Mouse (Mus musculus): ENCODE results near the gene Rnpepl1.
"Not testable (repeated sequence)": the region's sequence is repeated elsewhere in the genome, so short reads cannot be mapped to it uniquely, and the experiment has no call there.

Gene Rnpepl1

DNA sequence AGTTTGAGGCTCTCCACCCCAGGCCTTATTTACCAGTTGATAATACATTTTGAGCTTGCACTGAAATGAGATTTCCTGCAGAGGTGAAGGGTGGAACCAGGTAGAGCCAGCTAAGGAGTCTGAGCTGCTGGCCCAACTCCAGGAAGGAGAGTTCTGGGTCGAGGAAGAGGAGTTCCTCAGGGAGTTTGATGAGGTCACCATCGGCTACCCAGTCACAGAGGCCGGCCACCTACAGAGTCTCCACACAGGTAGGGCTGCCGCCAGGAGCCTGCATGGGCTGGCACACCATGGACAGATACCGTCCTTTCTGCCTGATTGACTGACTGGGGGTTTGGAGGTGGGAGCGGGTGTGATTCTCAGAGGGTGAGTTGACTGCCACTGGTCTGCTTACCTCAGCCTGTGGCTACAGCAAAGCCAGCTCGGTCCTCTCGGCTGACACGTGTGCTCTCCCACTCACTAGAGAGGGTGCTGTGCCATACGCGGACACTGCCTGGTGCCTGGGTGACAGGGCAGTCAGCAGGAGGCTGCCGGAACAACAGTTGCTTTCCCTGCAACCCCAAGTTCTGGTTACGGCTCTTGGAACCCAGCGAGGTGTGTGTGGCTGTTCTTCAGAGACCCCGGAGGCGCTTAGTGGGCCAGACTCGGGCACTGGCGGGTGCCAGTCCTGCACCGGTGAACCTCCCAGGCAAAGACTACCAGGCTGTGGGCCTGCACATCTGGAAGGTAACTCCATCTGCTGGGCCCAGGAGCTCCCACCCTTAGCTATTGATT, 32.8 kb downstream of the Rnpepl1 start:
- no peak for DNase-seq

DNA sequence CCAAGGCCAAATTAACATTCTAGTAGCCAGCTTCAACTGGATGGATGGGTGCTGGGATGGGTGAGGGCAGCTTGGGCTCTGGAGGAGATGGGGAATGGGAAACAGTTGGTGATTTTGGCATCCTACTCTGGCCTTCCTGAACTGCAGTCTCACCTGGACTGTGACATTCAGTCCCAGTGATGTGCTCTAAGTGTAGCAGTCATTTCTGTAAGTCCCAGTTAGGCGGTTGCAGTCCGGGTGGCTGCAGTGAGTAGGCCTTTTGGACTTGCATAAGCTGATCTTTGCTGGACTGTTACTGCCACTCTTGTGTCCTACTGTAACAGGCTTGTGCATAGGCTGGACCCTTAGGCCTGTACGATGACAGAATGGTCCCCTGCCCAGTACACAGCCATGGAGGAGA, 37.4 kb downstream of the Rnpepl1 start:
- no peak for DNase-seq

DNA sequence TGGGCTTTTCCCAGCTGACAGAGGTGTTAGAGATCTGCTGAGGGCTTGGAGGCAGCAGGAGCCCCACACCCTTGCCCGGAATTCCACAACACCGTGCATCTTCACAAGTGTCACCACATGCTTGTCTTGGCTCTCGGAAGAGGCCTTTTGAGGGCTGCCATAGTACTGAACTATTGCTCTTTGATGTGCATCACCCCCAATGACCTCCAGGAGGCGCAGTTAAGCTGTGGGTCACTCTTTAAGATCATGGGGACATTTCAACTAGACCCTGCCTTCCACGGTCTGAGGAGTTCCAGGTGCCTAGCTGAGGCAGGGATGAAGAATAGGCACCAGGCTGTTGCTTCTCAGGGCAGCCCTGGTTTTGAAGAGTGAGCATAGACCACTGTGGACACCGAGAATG, 38.8 kb downstream of the Rnpepl1 start:
- no peak for DNase-seq

- no peak for DNase-seq
Measured at GRCm38 (mm10) chr1:92950607-92951006, 40.0 kb downstream of the Rnpepl1 start, which contains the start of gene Gpr35. Gene Gpr35, plus strand, starts transcription at chr1:92950865.

DNA sequence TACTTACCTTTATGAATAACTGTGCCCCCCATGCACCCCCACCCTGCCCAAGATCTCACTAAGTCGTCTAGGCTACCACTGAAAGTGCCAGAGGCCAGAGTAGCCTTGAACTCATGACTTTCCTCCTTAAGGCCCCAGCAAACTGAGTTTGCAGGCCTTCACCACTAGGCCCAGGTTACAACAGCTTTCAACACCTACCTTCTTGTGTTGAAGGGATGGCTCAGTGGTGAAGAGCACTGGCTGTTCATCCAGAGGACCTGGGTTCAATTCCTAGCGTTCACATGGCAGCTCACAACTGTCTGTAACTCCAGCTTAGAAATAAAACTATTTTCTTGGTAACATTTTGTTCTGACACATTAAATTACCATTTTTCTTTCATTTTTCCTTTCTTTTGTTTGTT, 43.1 kb downstream of the Rnpepl1 start:
- no peak for DNase-seq

DNA sequence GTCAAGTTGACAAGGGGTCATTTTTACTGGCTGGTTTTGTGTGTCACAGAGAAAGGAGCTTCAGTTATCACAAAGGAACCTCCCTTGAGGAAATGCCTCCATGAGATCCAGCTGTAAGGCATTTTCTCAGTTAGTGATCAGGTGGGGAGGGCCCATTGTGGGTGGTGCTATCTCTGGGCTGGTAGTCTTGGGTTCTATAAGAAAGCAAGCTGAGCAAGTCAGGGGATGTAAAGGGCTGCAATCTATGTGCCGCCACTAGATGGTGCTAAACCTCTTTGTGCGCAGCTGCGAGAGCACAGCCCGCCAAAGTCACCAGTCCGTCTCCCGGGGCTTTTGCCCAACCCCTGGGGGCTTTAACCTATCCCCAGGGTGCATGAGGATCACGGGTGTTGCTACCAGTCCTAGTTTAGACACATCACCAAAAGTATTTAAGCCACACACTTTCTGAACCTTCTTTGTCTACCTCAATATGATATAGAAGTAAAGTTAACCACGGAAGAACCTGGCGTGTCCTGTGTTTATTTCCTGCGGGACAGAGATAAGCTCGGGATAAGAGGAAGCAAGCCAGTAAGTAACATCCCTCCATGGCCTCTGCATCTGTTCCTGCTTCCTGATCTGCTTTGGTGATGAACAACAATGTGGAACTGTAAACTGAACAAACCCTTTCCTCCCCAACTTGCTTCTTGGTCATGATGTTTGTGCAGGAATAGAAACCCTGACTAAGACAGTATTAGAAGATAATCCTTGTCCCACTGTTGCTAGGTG, 46.2 kb downstream of the Rnpepl1 start:
- peak; percentile 62 for DNase-seq

- no peak for DNase-seq
Measured at GRCm38 (mm10) chr1:92958999-92959398, 48.4 kb downstream of the Rnpepl1 start.

- DNase-seq, result not testable (repeated sequence)
Measured at GRCm38 (mm10) chr1:92970791-92971190, 60.2 kb downstream of the Rnpepl1 start.

- DNase-seq, result no peak
Measured at GRCm38 (mm10) chr1:92971879-92972795, 61.6 kb downstream of the Rnpepl1 start.

DNA sequence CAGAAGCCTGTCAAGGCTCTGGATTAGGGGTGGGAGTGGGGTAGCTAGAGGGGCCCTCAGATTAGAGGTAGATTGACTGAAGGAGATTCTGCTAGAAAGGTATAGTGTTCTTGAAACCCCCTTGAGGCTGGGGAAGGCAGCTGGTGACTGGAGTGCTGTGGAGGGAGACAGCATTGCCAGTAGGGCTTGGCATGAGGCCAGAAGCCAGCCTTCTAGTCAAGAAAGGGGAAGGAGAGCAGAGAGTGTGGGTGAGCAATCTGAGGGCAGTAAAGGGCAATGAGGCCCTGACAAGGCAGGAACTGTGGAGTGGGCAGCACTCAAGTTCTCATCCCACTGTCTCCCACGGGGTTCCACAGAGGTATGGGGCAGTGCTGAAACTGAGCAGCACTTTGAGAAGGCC, 62.3 kb downstream of the Rnpepl1 start:
- no peak for DNase-seq

Measured in kidney, adult 11 months (tissue).